Mouse (Mus musculus) stomach, embryonic 16.5 days (tissue): ENCODE results near the gene Arid5a. TPM values are rescaled to one million over a fixed set of nuclear protein-coding genes. Genes with fewer than 3 reads are reported as not detected.

ENCODE experiments used
- ATAC-seq: fragments of 200-750 bp; cut with Nextera tagmentation; 2 replicates; pipeline ENCODE4 v1.8.0; 2017; ENCODE audit warnings: moderate number of reproducible peaks, moderate TSS enrichment; ENCODE audit not compliant: insufficient read depth, low FRiP score
- H3K27ac ChIP-seq: fragments of 300-500 bp; sonication (generic); 2 replicates; pipeline ENCODE4 v1.5.1; 2014; ENCODE audit warnings: low read length
- H3K27me3 ChIP-seq: fragments of 300-500 bp; sonication (generic); 2 replicates; pipeline ENCODE4 v1.6.1; 2014; ENCODE audit warnings: low read length, control low read depth, mixed read lengths; ENCODE audit not compliant: control insufficient read depth, insufficient read depth
- H3K36me3 ChIP-seq: fragments of 300-500 bp; sonication (generic); 2 replicates; pipeline ENCODE4 v1.6.1; 2014; ENCODE audit warnings: low read length; ENCODE audit not compliant: control insufficient read depth, insufficient read depth
- H3K4me1 ChIP-seq: fragments of 300-500 bp; sonication (generic); 2 replicates; pipeline ENCODE4 v1.6.1; 2014; ENCODE audit warnings: low read length, control low read depth, mixed read lengths; ENCODE audit not compliant: control insufficient read depth, insufficient read depth
- H3K4me2 ChIP-seq: fragments of 300-500 bp; sonication (generic); 2 replicates; pipeline ENCODE4 v1.6.1; 2014; ENCODE audit warnings: low read depth, low read length, mixed read lengths
- H3K4me3 ChIP-seq: fragments of 300-500 bp; sonication (generic); replicated peaks from 2 replicates; pipeline ENCODE4 v1.5.1; 2014; ENCODE audit warnings: mild to moderate bottlenecking, low read length
- H3K9ac ChIP-seq: fragments of 300-500 bp; sonication (generic); 2 replicates; pipeline ENCODE4 v1.6.1; 2014; ENCODE audit warnings: low read length
- H3K9me3 ChIP-seq: fragments of 300-500 bp; sonication (generic); replicated peaks from 2 replicates; pipeline ENCODE4 v1.6.1; 2016; ENCODE audit warnings: low read length, control low read depth; ENCODE audit not compliant: control insufficient read depth
- WGBS: fragments of 180-500 bp; shearing (Covaris S2); extraction: QIAGEN DNeasy Blood & Tissue Kit; methylation state at CpG from one replicate; pipeline ENCODE4 v1.1.7; 2014; 5-methylcytosine and 5-hydroxymethylcytosine counted together
- microRNA-seq: library from miRNA; unstranded; fragments of <30 nt; microRNA quantifications from one replicate; pipeline ENCODE4, GENCODE M21; 2016
- polyA plus RNA-seq: library from polyadenylated mRNA; unstranded; fragments of >200 nt; fragmentation: Nextera tagmentation; extraction: Ambion mirVana; gene quantifications from 2 replicates; pipeline ENCODE4 v1.2.1, GENCODE M21; 2015

Arid5a gene
- polyA plus RNA-seq, 1 experiment from 2014 or later = 4.9 TPM

- 68% methylated on average over 6 of the region's 6 CpGs for WGBS
- Histone ChIP-seq H3K9ac (no peak overlapping the region), H3K27me3 (no peaks in the 10 kb centered on the region), H3K9me3 (no peaks in the 10 kb centered on the region), H3K4me3 (no peak overlapping the region), H3K36me3 (no peaks in the 10 kb centered on the region), H3K4me1 (peaks cover 9% of the 10 kb centered on the region), H3K27ac (no peak overlapping the region), H3K4me2 (no peak overlapping the region)
- ATAC-seq = no peak
Measured at GRCm38 (mm10) chr1:36370918-36371317, 63.4 kb downstream of the Arid5a start.

- Histone ChIP-seq H3K4me1 (peaks cover 8% of the 10 kb centered on the region), H3K36me3 (no peaks in the 10 kb centered on the region), H3K27me3 (no peaks in the 10 kb centered on the region), H3K4me2 (no peak within 1 kb of the TSS), H3K27ac (no peak within 1 kb of the TSS), H3K9ac (no peak within 1 kb of the TSS), H3K4me3 (no peak within 1 kb of the TSS), H3K9me3 (no peaks in the 10 kb centered on the region)
- WGBS = 74% methylated on average over 10 of the region's 10 CpGs
- ATAC-seq = no peak
Measured at GRCm38 (mm10) chr1:36371934-36372845, 64.7 kb downstream of the Arid5a start, which contains the start of gene Fer1l5. Gene Fer1l5, plus strand, starts transcription at chr1:36372291.

Small RNAs within 50 kb of the gene (microRNA-seq; reads per million reads assigned to microRNA genes)
- gene Mir6898 = 0.50 reads per million

Other genes starting within 250 kb of the Arid5a start
- gene Hs6st1, start 239.3 kb upstream of the Arid5a start, polyA plus RNA-seq = 4.8 and 5.2 TPM in 2 replicates
- 55.0 and 59.0 TPM in 2 replicates for gene Uggt1, start 63.0 kb upstream of the Arid5a start, polyA plus RNA-seq
- 19.6 and 21.4 TPM in 2 replicates for gene Neurl3, start 33.1 kb upstream of the Arid5a start, polyA plus RNA-seq
- 40.6 and 41.1 TPM in 2 replicates for gene Kansl3, start 61.4 kb downstream of the Arid5a start, polyA plus RNA-seq
- 0.74 and 0.96 TPM in 2 replicates for gene Fer1l5, start 64.6 kb downstream of the Arid5a start, polyA plus RNA-seq
- gene Lman2l, start 137.5 kb downstream of the Arid5a start, polyA plus RNA-seq = 37.8 and 39.2 TPM in 2 replicates
- gene Cnnm4, start 163.9 kb downstream of the Arid5a start, polyA plus RNA-seq = 16.7 and 18.5 TPM in 2 replicates
- gene Cnnm3, start 204.1 kb downstream of the Arid5a start, polyA plus RNA-seq = 2.5 and 3.0 TPM in 2 replicates
- 18.0 and 21.7 TPM in 2 replicates for gene Ankrd23, start 229.2 kb downstream of the Arid5a start, polyA plus RNA-seq
- 1.9 TPM in 1 of 2 replicates, not detected in the other for gene Gm42417, start 231.7 kb downstream of the Arid5a start, polyA plus RNA-seq
- gene Ankrd39, start 239.7 kb downstream of the Arid5a start, polyA plus RNA-seq = 26.7 and 30.5 TPM in 2 replicates